Mouse (Mus musculus) testis, adult 2 months (tissue): ENCODE results near the gene Med8.

Experiments used
- CTCF ChIP-seq: fragments of 200-500 bp; IDR thresholded peaks from 2 replicates; pipeline ENCODE4 v1.5.1; 2012; ENCODE audit warnings: low read depth, mild to moderate bottlenecking, inconsistent platforms, low read length, moderate library complexity; ENCODE audit not compliant: control insufficient read depth, insufficient read depth, insufficient replicate concordance
- POLR2A ChIP-seq: fragments of 200-500 bp; IDR thresholded peaks from 2 replicates; pipeline ENCODE4 v1.6.1; 2012; ENCODE audit warnings: low read depth, mild to moderate bottlenecking, inconsistent platforms, low read length, moderate library complexity; ENCODE audit not compliant: control insufficient read depth

DNA sequence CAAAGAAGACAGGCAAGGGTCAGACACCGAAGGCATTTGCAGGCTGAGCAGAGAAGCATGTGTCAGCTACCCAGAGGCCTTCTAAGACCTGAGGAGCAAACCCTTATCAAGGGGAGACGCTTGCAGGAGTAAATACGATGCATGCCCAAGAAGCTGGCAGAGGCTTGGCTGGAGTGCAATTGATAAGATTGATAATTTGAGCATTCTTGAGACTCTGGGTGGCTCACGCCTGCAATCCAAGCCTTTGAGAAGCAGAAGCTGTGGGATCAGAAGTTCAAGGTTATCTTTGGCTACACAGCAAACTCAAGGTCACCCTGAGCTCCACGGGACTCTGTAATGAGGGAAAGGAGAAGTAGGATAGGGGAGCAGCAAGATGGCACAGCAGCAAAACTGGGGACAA, 7.2 kb upstream of the Med8 start:
- TF ChIP-seq CTCF = no peak
- TF ChIP-seq POLR2A = no peak
